Mouse (Mus musculus) megakaryocyte, embryonic 14.5 days (primary cell): ENCODE measurements around the gene Adamtsl3.

Experiments used
- FLI1 ChIP-seq: IDR thresholded peaks from 2 replicates; pipeline ENCODE4 v1.6.1; 2012; ENCODE audit warnings: low read length, inconsistent platforms, mixed read lengths
- GATA1 ChIP-seq: IDR thresholded peaks from 3 replicates; pipeline ENCODE4 v1.6.1; 2012; ENCODE audit warnings: mixed read lengths, low read length, inconsistent platforms, borderline replicate concordance

- TF ChIP-seq GATA1 (no peak), FLI1 (no peak)
These were observed 48.3 kb upstream of the Adamtsl3 start for GRCm38 (mm10) chr7:82287242-82287641.
